9 mouse cellular contexts compared by ENCODE assay signal in the genomic region with DNA sequence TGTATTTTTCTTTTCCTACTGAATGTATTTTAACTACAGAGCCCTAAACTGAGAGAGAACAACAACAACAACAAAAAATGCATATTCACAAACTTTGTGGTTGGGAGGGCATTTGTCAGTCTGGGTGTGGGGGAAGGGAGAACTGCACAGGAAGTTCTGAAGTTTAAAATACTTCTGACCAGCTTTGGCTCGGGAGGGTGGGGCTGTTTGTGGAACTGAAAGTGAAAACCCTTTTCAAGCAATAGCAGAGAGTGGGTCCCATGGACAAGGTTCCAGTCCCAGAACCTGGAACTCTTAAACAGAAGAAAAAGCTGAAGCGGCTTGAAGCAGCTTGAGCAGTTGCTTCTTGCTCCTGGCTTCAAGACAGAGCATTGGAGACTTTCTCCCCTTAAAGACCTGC. TPM values are rescaled to one million over a fixed set of nuclear protein-coding genes. Genes with fewer than 3 reads are reported as not detected.
DNase-seq lines count a peak whose midpoint lies in the region; ATAC-seq and TF ChIP-seq lines count a peak whose summit lies in the region.
"Had no signal": no experiment of that assay in that cellular context is flagged by ENCODE, and none has a peak within 500 bp of the region (broad histone marks: within the 10 kb centered on the region; RNA-seq: fewer than 3 reads in every experiment).

No protein-coding gene starts in this region.

- no peak for ATAC-seq in kidney, postnatal 0 days (replicated peaks; ENCODE audit: low FRiP score, low read depth)
- peak; percentile 74 for ATAC-seq in megakaryocyte, adult 5-6 weeks (ENCODE audit: poor library complexity, severe bottlenecking)
- ATAC-seq in forebrain, embryonic 11.5 days (replicated peaks; ENCODE audit: low FRiP score) = no peak
- no peak for ATAC-seq in hindbrain, embryonic 14.5 days (ENCODE audit: low FRiP score)

- no peak for TF ChIP-seq CTCF in brain, embryonic 14.5 days (IDR thresholded peaks at IDR 0.05; ENCODE audit: borderline replicate concordance, extremely low read depth, insufficient read depth, insufficient read length)
- no peak for TF ChIP-seq CTCF in kidney, postnatal 0 days (IDR thresholded peaks at IDR 0.05; ENCODE audit: low read depth)

- DNase-seq in adrenal gland, adult 2 months = peak; percentile 43
- DNase-seq in adrenal gland, adult 18-20 months (ENCODE audit: low spot score in 2 of 2) = no peak
- DNase-seq in brain, embryonic 14.5 days (ENCODE audit: low read depth) = peak; percentile 2
- peak; percentile 25 for DNase-seq in kidney, postnatal 0 days (ENCODE audit: low spot score)
- DNase-seq in forebrain, embryonic 11.5 days (ENCODE audit: low spot score) = no peak
- DNase-seq in hindbrain, embryonic 14.5 days (ENCODE audit: low spot score) = no peak
- DNase-seq in urinary bladder, postnatal 4 days (ENCODE audit: low spot score in 2 of 2) = no peak

- no peak overlapping the region for H3K9ac ChIP-seq in kidney, postnatal 0 days (ENCODE audit: low read depth, low read length)
- H3K9ac ChIP-seq in forebrain, embryonic 11.5 days (ENCODE audit: low read length) = no peak overlapping the region
- no peak overlapping the region for H3K9ac ChIP-seq in hindbrain, embryonic 14.5 days
- H3K9ac ChIP-seq: embryonic facial prominence, embryonic 15.5 days had no signal

- no peaks in the 10 kb centered on the region; the same call in 1 of the 2 replicates for H3K4me1 ChIP-seq in kidney, postnatal 0 days (replicated peaks; ENCODE audit: insufficient read depth, low read length)
- peaks cover 4% of the 10 kb centered on the region; the same call in 1 of the 2 replicates for H3K4me1 ChIP-seq in forebrain, embryonic 11.5 days (replicated peaks; ENCODE audit: control insufficient read depth, insufficient read depth, low read length)
- H3K4me1 ChIP-seq in hindbrain, embryonic 14.5 days (replicated peaks; ENCODE audit: control insufficient read depth, insufficient read depth, low read length) = no peaks in the 10 kb centered on the region

- H3K36me3 ChIP-seq in kidney, postnatal 0 days (ENCODE audit: insufficient read depth, low read length) = peaks cover 23% of the 10 kb centered on the region; the same call in 1 of the 2 replicates
- peaks cover 12% of the 10 kb centered on the region for H3K36me3 ChIP-seq in forebrain, embryonic 11.5 days (ENCODE audit: control insufficient read depth, insufficient read depth, low read length)
- H3K36me3 ChIP-seq in hindbrain, embryonic 14.5 days (replicated peaks; ENCODE audit: control insufficient read depth, insufficient read depth) = peaks cover 53% of the 10 kb centered on the region

- H3K4me3 ChIP-seq in kidney, postnatal 0 days (replicated peaks; ENCODE audit: low read depth, low read length) = no peak overlapping the region
- no peak overlapping the region for H3K4me3 ChIP-seq in forebrain, embryonic 11.5 days (ENCODE audit: low read depth, low read length)
- no peak overlapping the region for H3K4me3 ChIP-seq in hindbrain, embryonic 14.5 days (replicated peaks; ENCODE audit: low read length)
- H3K4me3 ChIP-seq: embryonic facial prominence, embryonic 15.5 days had no signal

- 69% methylated on average over 2 of the region's 2 CpGs for WGBS in kidney, postnatal 0 days
- 85% methylated on average over 2 of the region's 2 CpGs for WGBS in forebrain, embryonic 11.5 days
- WGBS in hindbrain, embryonic 14.5 days = 86% methylated on average over 2 of the region's 2 CpGs

- no peak overlapping the region for H3K27ac ChIP-seq in kidney, postnatal 0 days
- H3K27ac ChIP-seq in forebrain, embryonic 11.5 days (ENCODE audit: low read depth, low read length) = no peak overlapping the region
- H3K27ac ChIP-seq in hindbrain, embryonic 14.5 days = no peak overlapping the region
- H3K27ac ChIP-seq: embryonic facial prominence, embryonic 15.5 days had no signal

- H3K4me2 ChIP-seq in kidney, postnatal 0 days (ENCODE audit: low read length) = no peak overlapping the region
- H3K4me2 ChIP-seq in forebrain, embryonic 11.5 days (ENCODE audit: low read depth, low read length, severe bottlenecking) = no peak overlapping the region
- H3K4me2 ChIP-seq in hindbrain, embryonic 14.5 days (replicated peaks) = no peak overlapping the region
- H3K4me2 ChIP-seq: embryonic facial prominence, embryonic 15.5 days had no signal

- TF ChIP-seq POLR2A in brain, embryonic 14.5 days (IDR thresholded peaks at IDR 0.05; ENCODE audit: borderline replicate concordance, extremely low read depth, insufficient read depth, insufficient read length, poor library complexity, severe bottlenecking) = no peak

- H3K9me3 ChIP-seq in kidney, postnatal 0 days (replicated peaks; ENCODE audit: low read length) = no peaks in the 10 kb centered on the region
- H3K9me3 ChIP-seq in forebrain, embryonic 11.5 days (ENCODE audit: control insufficient read depth, low read length) = no peaks in the 10 kb centered on the region
- H3K9me3 ChIP-seq in hindbrain, embryonic 14.5 days (ENCODE audit: control insufficient read depth, low read length) = no peaks in the 10 kb centered on the region
- H3K9me3 ChIP-seq: embryonic facial prominence, embryonic 15.5 days had no signal

- no peaks in the 10 kb centered on the region for H3K27me3 ChIP-seq in kidney, postnatal 0 days (ENCODE audit: insufficient read depth, low read length)
- no peaks in the 10 kb centered on the region for H3K27me3 ChIP-seq in forebrain, embryonic 11.5 days (ENCODE audit: control insufficient read depth, insufficient read depth, low read length)
- H3K27me3 ChIP-seq in hindbrain, embryonic 14.5 days (ENCODE audit: control insufficient read depth, insufficient read depth, low read length) = no peaks in the 10 kb centered on the region
- H3K27me3 ChIP-seq: embryonic facial prominence, embryonic 15.5 days had no signal

RNA-seq across cellular contexts. Expression of a gene that starts 4.9 kb away (rescaled TPM):
- total RNA-seq in adrenal gland, adult 2 months (2021) = 10 to 100 TPM in 1 of 2 experiments, 1 to 10 TPM in 1; 6.2 to 10.1 TPM
- polyA plus RNA-seq in adrenal gland, adult 2 months (2012; rRNA removed) = 1.9 and 2.8 TPM in 2 replicates
- total RNA-seq in adrenal gland, adult 18-20 months (2021) = 1 to 10 TPM; 7.1 to 8.0 TPM
- 14.6 TPM in 2 replicates for polyA plus RNA-seq in brain, embryonic 14.5 days (2012; rRNA removed)
- polyA plus RNA-seq in kidney, postnatal 0 days (2015; fragmentation: Nextera tagmentation; extraction: Ambion mirVana) = 1.6 and 1.8 TPM in 2 replicates
- 6.2 and 9.3 TPM in 2 replicates for total RNA-seq in megakaryocyte, adult 5-6 weeks (2015)
- total RNA-seq in megakaryocyte, adult 5-6 weeks (2017) = 8.5 and 8.6 TPM in 2 replicates
- 4.3 and 4.4 TPM in 2 replicates for polyA plus RNA-seq in forebrain, embryonic 11.5 days (2014; fragmentation: Nextera tagmentation; extraction: Ambion mirVana)
- 4.7 and 4.8 TPM in 2 replicates for polyA plus RNA-seq in hindbrain, embryonic 14.5 days (2014; fragmentation: Nextera tagmentation; extraction: Ambion mirVana)

Comparison
In these comparisons a context has a peak if more than half of its experiments do, and no peak if none do; other contexts are left out.
1. DNase-seq: peak in adrenal gland, adult 2 months (single experiment), brain, embryonic 14.5 days (single experiment) and kidney, postnatal 0 days (single experiment); none in adrenal gland, adult 18-20 months (0 of 2), forebrain, embryonic 11.5 days (single experiment), hindbrain, embryonic 14.5 days (single experiment) and urinary bladder, postnatal 4 days (0 of 2).